Mouse (Mus musculus): ENCODE results near the gene Dnmt3a. TPM values are rescaled to one million over a fixed set of nuclear protein-coding genes. Genes with fewer than 3 reads are reported as not detected.

The Dnmt3a gene
- total RNA-seq, 4 experiments from 2014 or later = 35.5 to 81.6 (median 56.9) TPM

GRCm38 (mm10) chr12:3824906-3825713 is 19.3 kb downstream of the Dnmt3a start:
- no peak for DNase-seq

GRCm38 (mm10) chr12:3825714-3826080 is 19.9 kb downstream of the Dnmt3a start:
- DNase-seq = no peak

GRCm38 (mm10) chr12:3827771-3828170 is 22.0 kb downstream of the Dnmt3a start:
- no peak for DNase-seq

GRCm38 (mm10) chr12:3833059-3833760 is 27.4 kb downstream of the Dnmt3a start:
- no peak for DNase-seq

GRCm38 (mm10) chr12:3833851-3834273 is 28.1 kb downstream of the Dnmt3a start:
- no peak for DNase-seq

GRCm38 (mm10) chr12:3834373-3835314 is 28.8 kb downstream of the Dnmt3a start:
- DNase-seq = no peak

GRCm38 (mm10) chr12:3835576-3835975 is 29.8 kb downstream of the Dnmt3a start:
- no peak for DNase-seq

- no peak for DNase-seq
Measured at GRCm38 (mm10) chr12:3837081-3837832, 31.4 kb downstream of the Dnmt3a start.

- no peak for DNase-seq
Measured at GRCm38 (mm10) chr12:3838009-3838408, 32.2 kb downstream of the Dnmt3a start.

- DNase-seq = no peak
Measured at GRCm38 (mm10) chr12:3839662-3840061, 33.9 kb downstream of the Dnmt3a start.

GRCm38 (mm10) chr12:3841121-3841520 is 35.3 kb downstream of the Dnmt3a start:
- no peak for DNase-seq

GRCm38 (mm10) chr12:3842843-3843242 is 37.0 kb downstream of the Dnmt3a start:
- DNase-seq = no peak

GRCm38 (mm10) chr12:3843371-3843861 is 37.6 kb downstream of the Dnmt3a start:
- DNase-seq = no peak

- no peak for DNase-seq
Measured at GRCm38 (mm10) chr12:3843918-3844317, 38.1 kb downstream of the Dnmt3a start.

- no peak for DNase-seq
Measured at GRCm38 (mm10) chr12:3844335-3844734, 38.5 kb downstream of the Dnmt3a start.

GRCm38 (mm10) chr12:3849481-3849880 is 43.7 kb downstream of the Dnmt3a start:
- DNase-seq = no peak

GRCm38 (mm10) chr12:3850165-3850564 is 44.4 kb downstream of the Dnmt3a start:
- no peak for DNase-seq

- DNase-seq = no peak
Measured at GRCm38 (mm10) chr12:3850731-3851130, 44.9 kb downstream of the Dnmt3a start.

GRCm38 (mm10) chr12:3851179-3851578 is 45.4 kb downstream of the Dnmt3a start:
- DNase-seq = no peak

- no peak for DNase-seq
Measured at GRCm38 (mm10) chr12:3852521-3852920, 46.7 kb downstream of the Dnmt3a start.

- no peak for DNase-seq
Measured at GRCm38 (mm10) chr12:3854419-3854818, 48.6 kb downstream of the Dnmt3a start.
